Mouse (Mus musculus) urinary bladder, postnatal 0 days (tissue): ENCODE measurements around the gene Elp5. TPM values are rescaled to one million over a fixed set of nuclear protein-coding genes. Genes with fewer than 3 reads are reported as not detected.
A peak's percentile ranks its signal among the peaks of the same experiment; 100 is the strongest.

Experiments used
- microRNA counts: library from miRNA; unstranded; fragments of <30 nt; microRNA quantifications from one replicate; lab custom pipeline; 2016
- microRNA-seq: library from miRNA; unstranded; fragments of <30 nt; microRNA quantifications from one replicate; pipeline ENCODE4, GENCODE M21; 2016
- polyA plus RNA-seq: library from polyadenylated mRNA; unstranded; fragments of >200 nt; fragmentation: Nextera tagmentation; extraction: Ambion mirVana; gene quantifications from 2 replicates; pipeline ENCODE4 v1.2.1, GENCODE M21; 2015

The Elp5 gene
- polyA plus RNA-seq = 83.8 and 90.4 TPM in 2 replicates

DNA sequence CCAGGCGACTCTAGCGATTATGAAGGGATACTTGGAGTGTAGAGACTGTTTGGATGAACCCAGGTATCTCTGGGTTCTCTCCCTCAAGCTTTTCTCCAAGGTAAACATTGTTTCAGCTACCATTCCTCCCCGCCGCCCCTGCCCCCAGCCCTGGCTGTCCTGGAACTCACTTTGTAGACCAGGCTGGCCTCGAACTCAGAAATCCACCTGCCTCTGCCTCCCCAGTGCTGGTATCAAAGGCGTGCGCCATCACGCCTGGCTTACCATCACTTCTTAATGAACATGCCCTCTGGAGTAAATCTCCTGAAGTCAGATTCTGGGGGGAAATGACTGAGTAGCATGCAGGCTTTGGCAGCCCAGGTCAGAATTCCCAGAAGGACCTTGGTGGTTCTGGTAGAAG is at the start of gene Elp5:
Gene Elp5, minus strand, starts transcription at position 293 of the 400 bp plus-strand sequence.

DNA sequence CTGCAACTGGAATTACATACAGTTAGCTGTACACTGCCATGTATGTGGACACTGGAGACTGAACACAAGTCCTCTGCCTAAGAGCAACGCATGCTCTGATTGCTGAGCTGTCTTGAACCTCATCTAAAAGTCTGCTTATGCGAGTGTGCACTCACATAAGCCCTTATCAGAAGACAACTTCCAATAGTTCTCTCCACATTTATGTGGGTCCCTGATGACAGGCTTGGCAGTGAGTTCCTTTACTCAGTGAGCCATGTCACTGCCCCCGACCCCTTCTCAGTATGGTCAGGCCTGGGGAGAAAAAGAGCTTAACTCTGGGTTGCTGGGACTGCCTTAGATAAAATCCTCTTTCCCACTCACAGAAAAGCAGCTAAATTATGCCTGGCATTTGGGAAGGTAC is 34.4 kb upstream of the Elp5 start, which contains the start of gene Dlg4:
Gene Dlg4, plus strand, starts transcription at position 274 of the 400 bp plus-strand sequence.

DNA sequence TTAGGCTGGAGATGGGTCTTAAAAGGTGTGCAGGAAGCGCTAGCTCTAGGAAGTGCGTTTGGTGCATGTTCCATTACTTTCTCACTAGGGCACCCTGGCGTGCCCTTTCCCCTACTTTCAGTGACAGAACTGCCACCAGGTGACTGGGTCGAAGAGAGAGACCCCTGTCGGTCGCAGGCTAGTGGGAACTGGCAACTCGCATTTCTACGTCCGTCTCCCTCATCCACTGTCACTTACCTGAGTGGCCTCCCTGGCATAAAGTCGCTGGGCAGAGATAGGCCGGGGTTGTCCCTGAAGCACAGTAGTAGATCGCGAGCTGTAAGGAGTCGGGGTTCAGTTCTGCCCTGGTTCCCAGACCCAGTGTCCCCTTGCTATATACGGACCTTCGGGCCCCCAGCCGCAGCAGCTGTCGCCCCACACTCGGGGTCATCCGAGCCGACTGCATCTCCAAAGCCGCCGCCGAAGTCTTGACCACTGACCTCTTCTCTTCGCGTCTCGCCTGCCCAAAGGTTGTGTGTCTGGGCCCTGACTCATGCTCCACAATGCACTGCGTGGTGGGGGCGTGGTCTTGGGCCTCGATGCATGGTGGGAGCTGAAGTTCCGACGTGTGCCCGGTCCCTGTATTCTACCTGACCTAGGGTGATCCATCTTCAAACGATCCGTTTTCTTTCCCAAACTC is 32.7 kb upstream of the Elp5 start, which contains the start of gene Acadvl:
Gene Acadvl, minus strand, starts transcription at position 532 of the 679 bp plus-strand sequence.

DNA sequence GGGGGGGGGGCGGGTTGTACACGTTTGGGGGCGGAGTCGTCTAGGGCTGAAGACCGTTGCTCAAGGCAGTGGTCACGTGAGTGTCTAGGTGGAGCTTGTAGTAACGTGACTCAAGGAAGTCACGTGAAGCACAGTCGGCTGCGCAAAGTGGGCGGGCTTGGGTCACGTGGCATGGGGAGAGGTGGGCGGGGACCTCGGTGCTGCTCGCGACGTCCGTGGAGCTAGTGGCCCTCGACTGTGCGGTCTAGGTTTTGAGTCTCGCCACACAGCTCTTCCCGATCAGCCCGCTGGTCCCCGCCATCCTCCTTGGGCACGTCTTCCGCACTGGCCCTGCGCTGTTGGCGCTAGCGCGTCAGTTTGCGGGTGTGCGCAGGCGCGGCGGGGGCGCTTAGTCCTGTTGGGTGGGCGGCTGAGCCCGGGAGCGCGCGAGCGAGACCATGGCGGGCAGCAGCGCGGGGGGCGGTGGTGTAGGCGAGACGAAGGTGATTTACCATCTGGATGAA is 18.1 kb upstream of the Elp5 start, which contains the start of gene Dvl2:
Gene Dvl2, plus strand, starts transcription at position 200 of the 503 bp plus-strand sequence.

DNA sequence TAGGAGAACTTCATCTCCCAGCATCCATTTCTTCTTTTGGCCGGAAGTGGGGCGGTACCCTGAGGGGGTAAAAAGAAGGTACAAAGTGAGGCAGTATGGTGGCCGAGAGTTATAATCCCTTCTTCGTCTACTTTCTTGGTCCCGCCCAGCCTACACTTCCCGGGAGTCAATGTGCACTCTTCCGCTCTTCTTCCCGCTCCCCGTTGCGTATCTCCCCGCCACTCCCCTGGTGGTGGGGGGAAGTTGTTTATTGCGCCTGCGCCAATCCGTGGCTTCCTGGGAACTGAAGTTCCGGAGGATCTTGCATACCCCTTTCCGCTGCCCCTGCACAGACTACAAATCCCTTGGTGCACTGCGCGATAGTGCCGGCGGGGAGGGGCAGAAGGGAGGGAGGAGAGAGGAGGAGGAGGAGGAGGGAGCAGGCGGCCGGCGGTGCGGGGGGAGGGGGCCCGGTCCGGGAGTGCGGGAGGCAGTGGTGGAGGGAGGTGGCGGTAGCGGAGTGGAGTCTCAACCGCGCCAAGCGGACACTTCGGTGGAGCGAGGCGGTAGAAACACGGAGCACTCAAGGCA is 13.2 kb upstream of the Elp5 start, which contains the start of gene Phf23:
Gene Phf23, plus strand, starts transcription at position 387 of the 570 bp plus-strand sequence.

DNA sequence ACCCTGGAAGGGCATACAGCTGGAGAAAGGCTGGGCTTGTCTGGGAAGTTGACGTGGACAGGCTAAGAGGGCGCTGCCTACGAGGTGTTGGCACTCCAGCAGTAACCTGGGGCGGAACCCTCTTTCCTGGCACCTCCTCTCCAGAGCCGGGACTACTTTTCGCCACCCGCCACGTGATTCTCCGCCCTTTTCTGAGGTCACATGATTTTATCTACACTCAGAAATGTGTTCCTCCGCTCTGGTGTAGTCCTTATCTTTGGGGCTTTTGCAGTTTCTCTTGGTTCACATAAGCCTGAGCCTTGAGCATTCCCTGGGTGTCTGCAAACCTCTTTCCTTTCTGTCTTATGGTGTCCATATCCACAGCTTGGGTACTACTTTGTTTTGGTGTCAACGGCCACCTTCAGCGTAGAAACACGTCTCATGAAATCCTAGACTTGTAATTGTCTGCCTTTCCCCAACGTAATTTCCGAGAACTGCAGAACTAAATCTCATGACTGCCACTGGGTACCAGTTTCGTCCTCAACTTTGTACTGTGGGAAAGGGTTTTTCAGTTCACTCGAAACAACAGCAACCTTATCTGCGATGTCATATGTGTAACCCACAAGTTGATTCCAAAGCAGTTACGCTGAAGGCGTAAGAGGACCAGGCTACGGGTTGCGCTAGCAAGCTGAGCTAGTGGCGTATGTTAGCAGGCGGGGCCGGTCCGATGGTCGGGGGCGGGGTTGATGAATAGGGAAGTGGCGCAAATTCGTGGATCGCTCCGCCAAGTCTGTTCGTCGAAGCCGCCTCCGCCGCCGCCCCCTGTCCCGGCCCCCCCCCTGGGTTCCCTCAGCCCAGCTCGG is 8.8 kb upstream of the Elp5 start, which contains the start of gene Gabarap:
Gene Gabarap, plus strand, starts transcription at position 294 of the 842 bp plus-strand sequence.

DNA sequence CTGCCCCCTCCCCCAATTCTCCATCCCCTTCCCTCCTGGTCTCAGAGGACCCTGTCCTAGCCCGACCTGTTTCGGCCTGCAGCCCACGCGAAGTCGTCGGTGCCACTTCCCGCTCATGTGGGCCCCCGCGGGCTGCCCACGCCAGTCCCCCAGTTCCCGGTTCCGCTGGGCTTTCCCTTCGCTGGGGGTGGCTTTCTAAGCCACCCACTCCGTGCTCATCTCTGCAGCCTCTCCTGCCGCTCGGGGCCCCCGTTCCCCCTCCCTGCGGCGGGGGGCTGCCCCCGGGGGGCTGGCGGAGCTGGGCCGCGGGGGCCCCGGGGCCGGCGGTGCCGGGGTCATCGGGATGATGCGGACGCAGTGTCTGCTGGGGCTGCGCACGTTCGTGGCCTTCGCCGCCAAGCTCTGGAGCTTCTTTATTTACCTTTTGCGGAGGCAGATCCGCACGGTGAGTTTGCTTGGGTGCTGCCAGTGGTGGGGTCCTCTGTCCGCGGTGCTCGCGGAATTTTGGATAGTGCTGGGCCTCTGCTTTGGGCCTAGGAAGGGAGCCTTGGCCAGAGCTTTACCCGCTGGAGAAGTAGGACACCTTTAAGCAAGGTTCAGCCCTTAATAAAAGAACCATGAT is 1.1 kb downstream of the Elp5 start, which contains the start of gene Ctdnep1:
Gene Ctdnep1, plus strand, starts transcription at position 16 of the 622 bp plus-strand sequence.

DNA sequence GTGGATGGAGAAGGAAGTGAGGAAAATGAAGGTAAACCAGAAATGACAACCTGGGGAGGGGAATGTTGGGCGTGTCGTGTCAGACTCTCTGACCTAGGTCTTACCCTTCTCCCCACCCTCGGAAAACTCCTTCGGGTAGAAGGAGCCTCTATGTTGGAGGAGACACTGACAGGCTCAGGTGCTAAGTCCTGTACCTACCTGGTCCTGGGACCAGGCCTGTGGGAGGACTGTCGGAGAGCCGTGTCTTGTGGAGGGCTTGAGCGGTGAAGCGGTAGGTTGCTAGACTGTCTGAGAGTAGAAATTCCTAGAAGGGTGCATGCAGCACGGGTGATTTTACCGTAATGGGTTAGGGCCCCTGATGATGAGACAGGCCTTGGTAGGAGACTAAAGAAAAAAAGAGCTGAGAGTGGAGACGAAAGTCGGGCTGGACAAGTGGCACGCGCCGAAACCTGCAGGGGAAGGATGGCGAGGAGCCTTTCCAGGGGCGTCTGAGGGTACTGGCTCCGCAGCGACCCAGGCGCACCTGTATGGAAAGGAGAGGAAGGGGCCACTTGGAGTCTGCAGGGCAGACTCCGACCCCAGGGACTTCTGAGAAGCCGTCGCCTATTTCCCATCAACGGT is 17.6 kb downstream of the Elp5 start, which contains the start of gene Cldn7:
Gene Cldn7, plus strand, starts transcription at position 130 of the 621 bp plus-strand sequence.

DNA sequence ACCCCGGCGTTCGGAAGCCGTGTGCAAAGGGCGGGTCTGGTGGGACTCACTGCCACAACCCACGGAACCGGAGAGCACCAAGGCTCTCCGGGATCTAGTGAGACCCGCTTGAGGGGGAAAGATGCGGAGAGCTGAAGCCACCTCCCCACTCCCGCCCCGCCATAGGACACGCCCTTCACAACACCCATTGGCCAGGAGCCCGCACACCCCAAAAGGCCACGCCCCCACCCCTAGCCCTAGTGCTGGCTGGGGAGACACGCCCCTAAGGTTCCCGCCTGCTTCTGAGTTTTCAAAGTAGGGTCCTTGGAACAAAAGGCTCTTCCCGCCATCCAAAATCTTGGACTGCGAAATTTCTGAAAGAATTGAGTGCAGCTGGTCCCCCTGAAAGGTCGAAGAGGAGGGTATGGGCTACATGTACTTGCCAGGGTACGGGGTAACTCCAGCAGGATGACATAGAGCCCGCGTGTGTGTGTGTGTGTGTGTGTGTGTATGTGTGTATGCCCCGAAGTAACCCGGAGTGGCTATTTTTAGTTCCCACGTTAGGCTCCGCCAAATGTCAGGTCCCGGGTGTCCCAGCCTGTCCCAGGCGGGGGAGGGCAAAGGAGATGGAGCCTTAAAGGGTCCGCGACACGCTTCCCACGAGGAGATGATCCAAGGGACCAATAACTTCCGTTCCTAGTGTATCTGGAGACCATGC is 34.1 kb downstream of the Elp5 start, which contains the start of gene Slc2a4:
Gene Slc2a4, minus strand, starts transcription at position 123 of the 697 bp plus-strand sequence.

DNA sequence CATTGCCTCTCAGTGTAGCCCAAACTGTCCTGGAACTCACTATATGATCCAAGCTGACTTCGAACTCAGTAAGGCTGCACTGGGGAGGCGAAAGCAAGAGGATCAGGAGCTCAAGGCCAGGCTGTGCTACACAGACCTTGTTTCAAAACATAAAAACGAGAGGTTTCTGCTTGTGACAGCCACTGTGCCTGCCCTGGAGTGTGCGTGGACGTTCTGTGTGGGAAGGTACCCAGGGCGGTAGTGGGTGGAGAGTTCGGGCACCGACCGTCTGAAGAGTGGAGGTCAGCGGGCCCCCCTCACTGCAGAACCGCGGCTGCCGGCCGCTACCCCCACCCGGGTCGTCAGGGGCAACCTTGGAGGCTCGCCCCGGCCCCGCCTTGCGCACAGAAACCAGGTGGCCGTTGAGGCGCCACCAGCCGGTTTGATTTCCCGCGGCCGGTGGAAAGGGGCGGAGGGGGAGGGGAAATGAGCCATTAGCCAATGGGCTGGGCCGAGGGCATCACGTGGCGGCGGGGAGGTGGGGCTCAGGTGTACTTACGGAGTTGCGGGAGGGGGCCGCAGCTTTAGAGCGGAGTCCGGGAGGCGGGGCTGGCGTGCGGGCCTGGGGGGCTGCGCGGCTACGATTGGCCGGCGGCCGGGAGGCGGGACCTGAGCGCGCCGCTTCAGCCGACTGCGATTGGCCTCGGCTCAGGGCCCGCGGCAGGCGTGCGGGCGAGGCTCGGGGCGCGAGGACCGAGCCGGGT is 47.0 kb downstream of the Elp5 start, which contains the start of gene Ybx2:
Gene Ybx2, plus strand, starts transcription at position 660 of the 743 bp plus-strand sequence.

DNA sequence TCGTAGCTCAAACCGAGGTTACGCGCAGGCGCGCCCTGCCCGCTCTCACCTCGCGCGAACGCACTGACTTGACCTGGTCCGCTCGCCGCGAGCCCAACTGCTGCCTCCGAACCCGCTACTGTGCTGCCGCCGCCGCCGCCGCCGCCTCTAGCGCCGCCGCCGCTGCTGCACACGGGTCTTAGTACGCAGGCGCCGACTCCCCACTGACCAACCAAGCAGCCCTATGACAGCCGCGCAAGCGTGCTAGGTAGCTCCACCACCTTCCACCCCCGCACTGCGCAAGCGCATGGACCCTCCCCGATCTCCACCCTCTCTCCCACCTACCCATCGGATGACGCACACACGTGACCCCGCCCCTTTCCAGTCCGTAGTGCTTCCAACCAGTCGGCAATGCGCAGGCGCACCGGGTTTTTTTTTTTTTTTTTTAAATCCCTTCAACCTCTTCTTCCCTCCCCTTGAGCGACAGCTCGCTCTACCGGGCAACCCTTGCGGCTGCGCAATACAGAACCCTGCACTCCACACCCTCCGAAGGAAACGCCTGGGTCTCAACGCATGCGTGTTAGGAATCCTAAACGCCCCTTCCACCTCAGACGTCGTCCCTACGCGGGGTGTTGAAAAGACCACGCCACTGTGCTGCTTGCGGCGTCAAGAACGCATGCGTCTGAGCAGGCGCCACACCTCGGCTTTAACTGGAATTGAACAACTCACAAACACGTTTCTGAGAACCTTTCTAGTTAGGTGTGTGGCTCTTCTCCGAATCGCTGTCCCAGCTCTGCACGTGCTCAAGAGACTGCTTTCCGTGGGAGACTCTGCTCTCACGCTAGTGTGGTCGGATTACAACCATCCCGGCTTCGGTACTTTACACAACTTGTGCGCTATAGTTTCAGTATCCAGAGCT is 61.0 kb downstream of the Elp5 start, which contains the start of gene Eif5a:
Gene Eif5a, minus strand, starts transcription at position 845 of the 898 bp plus-strand sequence.

MicroRNAs within 50 kb of the gene (microRNA counts, 519-probe panel; counts per million panel counts)
- microRNA mmu-miR-324-3p (lab: Ali Mortazavi, UCI) (not detected), microRNA mmu-miR-324-5p (lab: Ali Mortazavi, UCI) (3,475 counts per million, percentile 58 among the panel's probes with 10 or more counts)

Small RNA genes within 50 kb of the gene (microRNA-seq; reads per million reads assigned to microRNA genes)
- gene Gm44349 (not detected), gene Mir324 (2,542 reads per million, percentile 82 among the genes with 10 or more reads in this experiment)

Other genes with a start within 250 kb of the Elp5 start
- 9.3 and 10.3 TPM in 2 replicates for gene Polr2a, start 223.9 kb downstream of the Elp5 start, polyA plus RNA-seq
- gene Slc35g3, start 220.5 kb downstream of the Elp5 start, polyA plus RNA-seq = not detected in 2 replicates
- 3.9 and 4.3 TPM in 2 replicates for gene Zbtb4, start 216.6 kb downstream of the Elp5 start, polyA plus RNA-seq
- gene Chrnb1, start 186.6 kb downstream of the Elp5 start, polyA plus RNA-seq = 5.9 and 6.9 TPM in 2 replicates
- gene Fgf11, start 180.7 kb downstream of the Elp5 start, polyA plus RNA-seq = 0.78 and 0.86 TPM in 2 replicates
- 13.7 TPM in 2 replicates for gene Tmem102, start 176.9 kb downstream of the Elp5 start, polyA plus RNA-seq
- not detected in 2 replicates for gene Gm39566, start 167.2 kb downstream of the Elp5 start, polyA plus RNA-seq
- gene Spem2, start 164.1 kb downstream of the Elp5 start, polyA plus RNA-seq = not detected in 2 replicates
- gene Spem1, start 160.3 kb downstream of the Elp5 start, polyA plus RNA-seq = 0.25 TPM in 1 of 2 replicates, not detected in the other
- gene Nlgn2, start 144.7 kb downstream of the Elp5 start, polyA plus RNA-seq = 3.0 and 3.5 TPM in 2 replicates
- gene Tmem256, start 144.0 kb downstream of the Elp5 start, polyA plus RNA-seq = 421 and 430 TPM in 2 replicates
- gene Plscr3, start 136.1 kb downstream of the Elp5 start, polyA plus RNA-seq = 94.6 and 111 TPM in 2 replicates
- gene Tnk1, start 123.8 kb downstream of the Elp5 start, polyA plus RNA-seq = 6.2 and 6.4 TPM in 2 replicates
- not detected in 2 replicates for gene Tmem95, start 104.5 kb downstream of the Elp5 start, polyA plus RNA-seq
- 9.2 and 10.3 TPM in 2 replicates for gene Kctd11, start 101.1 kb downstream of the Elp5 start, polyA plus RNA-seq
- 0.14 and 0.47 TPM in 2 replicates for gene Acap1, start 87.0 kb downstream of the Elp5 start, polyA plus RNA-seq
- gene 2810408A11Rik, start 81.5 kb downstream of the Elp5 start, polyA plus RNA-seq = 2.4 and 2.8 TPM in 2 replicates
- gene Neurl4, start 81.4 kb downstream of the Elp5 start, polyA plus RNA-seq = 3.3 and 4.0 TPM in 2 replicates
- 40.4 and 40.8 TPM in 2 replicates for gene Gps2, start 68.6 kb downstream of the Elp5 start, polyA plus RNA-seq
- gene Eif5a, start 60.6 kb downstream of the Elp5 start, polyA plus RNA-seq = 1,055 and 1,123 TPM in 2 replicates
- gene Ybx2, start 46.7 kb downstream of the Elp5 start, polyA plus RNA-seq = 0.54 and 1.3 TPM in 2 replicates
- 181 and 186 TPM in 2 replicates for gene Slc2a4, start 34.3 kb downstream of the Elp5 start, polyA plus RNA-seq
- 61.3 and 78.2 TPM in 2 replicates for gene Cldn7, start 17.7 kb downstream of the Elp5 start, polyA plus RNA-seq
- gene Ctdnep1, start 1.4 kb downstream of the Elp5 start, polyA plus RNA-seq = 17.5 and 18.5 TPM in 2 replicates
- gene Gabarap, start 8.6 kb upstream of the Elp5 start, polyA plus RNA-seq = 483 and 506 TPM in 2 replicates
- 46.2 and 46.3 TPM in 2 replicates for gene Phf23, start 13.3 kb upstream of the Elp5 start, polyA plus RNA-seq
- 13.4 and 13.8 TPM in 2 replicates for gene Dvl2, start 18.1 kb upstream of the Elp5 start, polyA plus RNA-seq
- gene Acadvl, start 32.9 kb upstream of the Elp5 start, polyA plus RNA-seq = 89.2 and 94.2 TPM in 2 replicates
- 4.8 and 5.2 TPM in 2 replicates for gene Dlg4, start 34.4 kb upstream of the Elp5 start, polyA plus RNA-seq
- 0.23 and 0.55 TPM in 2 replicates for gene Asgr1, start 71.6 kb upstream of the Elp5 start, polyA plus RNA-seq
- gene Asgr2, start 110.1 kb upstream of the Elp5 start, polyA plus RNA-seq = not detected in 2 replicates
- gene Mgl2, start 147.8 kb upstream of the Elp5 start, polyA plus RNA-seq = 0.58 and 0.90 TPM in 2 replicates
- gene Clec10a, start 173.7 kb upstream of the Elp5 start, polyA plus RNA-seq = 1.6 and 2.0 TPM in 2 replicates
- gene Slc16a11, start 230.2 kb upstream of the Elp5 start, polyA plus RNA-seq = 0.87 and 1.5 TPM in 2 replicates
- 3.1 and 4.4 TPM in 2 replicates for gene Slc16a13, start 238.5 kb upstream of the Elp5 start, polyA plus RNA-seq
- gene Bcl6b, start 247.3 kb upstream of the Elp5 start, polyA plus RNA-seq = 3.7 and 4.7 TPM in 2 replicates